Comparison of ENCODE assay signal across 15 mouse cellular contexts in the genomic region with DNA sequence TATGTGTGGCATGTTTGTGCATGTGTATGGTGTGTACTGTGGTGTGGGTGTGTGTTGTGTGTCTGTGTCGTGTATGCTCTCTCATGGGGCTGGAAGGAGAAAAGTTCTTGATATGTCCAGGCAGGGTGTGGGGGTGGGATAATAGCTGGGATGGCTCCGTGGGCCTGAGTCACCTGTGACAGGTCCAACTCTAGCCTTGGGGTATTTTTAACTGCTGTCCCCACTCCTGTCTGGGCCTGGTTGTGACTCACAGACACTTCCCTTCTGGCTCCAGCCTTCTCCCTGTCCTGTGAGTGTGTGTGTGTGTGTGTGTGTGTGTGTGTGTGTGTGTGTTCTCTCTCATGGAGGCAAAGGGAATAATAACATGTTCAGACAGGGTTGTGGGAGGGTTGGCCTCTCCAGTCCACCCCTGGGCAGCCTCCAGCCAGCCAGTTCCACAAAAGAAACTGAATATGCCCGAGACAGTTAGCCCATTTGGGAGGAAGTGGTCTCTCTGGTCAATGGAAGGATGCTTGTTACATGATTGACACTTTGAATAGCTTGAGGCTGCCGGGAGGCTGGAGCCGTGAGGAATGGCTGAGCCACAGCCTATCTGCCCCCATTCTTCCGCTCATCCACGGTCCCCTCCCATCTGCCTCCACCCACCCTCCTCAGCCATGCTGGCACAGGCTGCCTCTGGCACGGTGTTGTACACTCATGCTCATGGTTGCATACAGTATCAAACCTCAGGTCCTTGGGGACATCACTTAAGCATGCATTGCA. TPM values are rescaled to one million over a fixed set of nuclear protein-coding genes. Genes with fewer than 3 reads are reported as not detected.
DNase-seq lines count a peak whose midpoint lies in the region; ATAC-seq and TF ChIP-seq lines count a peak whose summit lies in the region.
"Had no signal": no experiment of that assay in that cellular context is flagged by ENCODE, and none has a peak within 500 bp of the region (broad histone marks: within the 10 kb centered on the region; RNA-seq: fewer than 3 reads in every experiment).

No protein-coding gene starts in this region.

- no peaks in the 10 kb centered on the region for H3K27me3 ChIP-seq in stomach, embryonic 16.5 days (ENCODE audit: control insufficient read depth, insufficient read depth, low read length)
- no peaks in the 10 kb centered on the region for H3K27me3 ChIP-seq in stomach, postnatal 0 days (ENCODE audit: control insufficient read depth, insufficient read depth, low read length)

- H3K9me3 ChIP-seq in stomach, embryonic 16.5 days (replicated peaks; ENCODE audit: control insufficient read depth, low read length) = no peaks in the 10 kb centered on the region
- H3K9me3 ChIP-seq in stomach, postnatal 0 days (ENCODE audit: control insufficient read depth, low read length) = no peaks in the 10 kb centered on the region
- H3K9me3 ChIP-seq: forebrain, embryonic 12.5 days had no signal

- no peaks in the 10 kb centered on the region for H3K4me1 ChIP-seq in stomach, embryonic 16.5 days (ENCODE audit: control insufficient read depth, insufficient read depth, low read length)
- no peaks in the 10 kb centered on the region for H3K4me1 ChIP-seq in stomach, postnatal 0 days (replicated peaks; ENCODE audit: control insufficient read depth, insufficient read depth)

- WGBS in stomach, embryonic 16.5 days = 63% methylated on average over 8 of the region's 8 CpGs
- WGBS in stomach, postnatal 0 days = 55% methylated on average over 8 of the region's 8 CpGs

- peak; percentile 23; the same call in 1 of the 2 replicates for ATAC-seq in stomach, embryonic 16.5 days (ENCODE audit: insufficient read depth, low FRiP score)
- ATAC-seq in stomach, postnatal 0 days (ENCODE audit: low FRiP score, low TSS enrichment) = no peak
- peak; percentile 88 for ATAC-seq in common myeloid progenitor, adult 5-6 weeks (replicated peaks; ENCODE audit: low read depth, poor library complexity, severe bottlenecking)

- no peak overlapping the region for H3K27ac ChIP-seq in stomach, embryonic 16.5 days (ENCODE audit: low read length)
- H3K27ac ChIP-seq in stomach, postnatal 0 days (replicated peaks) = no peak overlapping the region
- H3K27ac ChIP-seq: forebrain, embryonic 12.5 days; gastrocnemius, adult 2 months had no signal

- peak; percentile 39 to 50 for DNase-seq in left cerebral cortex, adult 18-20 months (ENCODE audit: low spot score in 2 of 2)
- DNase-seq in left cerebral cortex, adult 11 months (ENCODE audit: low spot score) = no peak
- no peak for DNase-seq in stomach, postnatal 0 days (ENCODE audit: low spot score)
- DNase-seq in telencephalon, adult 2 months (ENCODE audit: low read depth, low spot score) = peak; percentile 28
- no peak for DNase-seq in thymus, postnatal 0 days (ENCODE audit: low spot score)
- DNase-seq: adrenal gland, postnatal 25 days; cerebellum, postnatal 14 days; gastrocnemius, adult 2 months; heart, postnatal 4 days; lung, adult 18-20 months; spleen, adult 18-20 months had no signal

- H3K9ac ChIP-seq in stomach, embryonic 16.5 days (ENCODE audit: low read length) = no peak overlapping the region
- no peak overlapping the region for H3K9ac ChIP-seq in stomach, postnatal 0 days (ENCODE audit: low read length)
- H3K9ac ChIP-seq: forebrain, embryonic 12.5 days had no signal

- no peak overlapping the region for H3K4me2 ChIP-seq in stomach, embryonic 16.5 days (ENCODE audit: low read depth, low read length)
- H3K4me2 ChIP-seq in stomach, postnatal 0 days (replicated peaks; ENCODE audit: low read depth) = no peak overlapping the region
- H3K4me2 ChIP-seq: forebrain, embryonic 12.5 days had no signal

- no peaks in the 10 kb centered on the region for H3K36me3 ChIP-seq in stomach, embryonic 16.5 days (ENCODE audit: control insufficient read depth, insufficient read depth, low read length)
- H3K36me3 ChIP-seq in stomach, postnatal 0 days (ENCODE audit: control insufficient read depth, insufficient read depth, low read length) = no peaks in the 10 kb centered on the region
- H3K36me3 ChIP-seq: forebrain, embryonic 12.5 days had no signal

- no peak for TF ChIP-seq EP300 in stomach, postnatal 0 days (optimal IDR thresholded peaks at IDR 0.05)

- H3K4me3 ChIP-seq in stomach, embryonic 16.5 days (replicated peaks; ENCODE audit: low read length) = no peak overlapping the region
- no peak overlapping the region for H3K4me3 ChIP-seq in stomach, postnatal 0 days (ENCODE audit: low read depth, low read length)
- H3K4me3 ChIP-seq: forebrain, embryonic 12.5 days; gastrocnemius, adult 2 months had no signal

- TF ChIP-seq CTCF in stomach, postnatal 0 days (IDR thresholded peaks at IDR 0.05; ENCODE audit: low read depth) = no peak

RNA-seq across cellular contexts. Expression of a gene that starts 10.7 kb away (rescaled TPM):
- total RNA-seq in left cerebral cortex, adult 18-20 months (2021) = 10 to 100 TPM in 1 of 2 experiments, 1 to 10 TPM in 1; 4.8 to 10.3 TPM
- 9.6 and 9.7 TPM in 2 replicates for polyA plus RNA-seq in stomach, embryonic 16.5 days (2015; fragmentation: Nextera tagmentation; extraction: Ambion mirVana)
- polyA plus RNA-seq in stomach, postnatal 0 days (2015; fragmentation: Nextera tagmentation; extraction: Ambion mirVana) = 4.0 and 4.7 TPM in 2 replicates
- total RNA-seq in common myeloid progenitor, adult 5-6 weeks (2017) = 23.9 and 35.9 TPM in 2 replicates
- polyA plus RNA-seq in thymus, postnatal 0 days (2015; fragmentation: Nextera tagmentation; extraction: Ambion mirVana) = 11.2 and 13.3 TPM in 2 replicates

RNA-seq across cellular contexts. Expression of a gene that starts 22.0 kb away (rescaled TPM):
- 10 to 100 TPM; 74.9 to 75.7 TPM for total RNA-seq in left cerebral cortex, adult 18-20 months (2021)
- 198 and 202 TPM in 2 replicates for polyA plus RNA-seq in stomach, embryonic 16.5 days (2015; fragmentation: Nextera tagmentation; extraction: Ambion mirVana)
- polyA plus RNA-seq in stomach, postnatal 0 days (2015; fragmentation: Nextera tagmentation; extraction: Ambion mirVana) = 171 TPM in 2 replicates
- total RNA-seq in common myeloid progenitor, adult 5-6 weeks (2017) = 158 and 163 TPM in 2 replicates
- 312 and 321 TPM in 2 replicates for polyA plus RNA-seq in thymus, postnatal 0 days (2015; fragmentation: Nextera tagmentation; extraction: Ambion mirVana)

RNA-seq across cellular contexts. Expression of a gene that starts 40.1 kb away (rescaled TPM):
- total RNA-seq in left cerebral cortex, adult 18-20 months (2021) = under 1 TPM in 1 of 2 experiments, not detected in 1; 0.75 TPM
- 190 and 227 TPM in 2 replicates for polyA plus RNA-seq in stomach, embryonic 16.5 days (2015; fragmentation: Nextera tagmentation; extraction: Ambion mirVana)
- polyA plus RNA-seq in stomach, postnatal 0 days (2015; fragmentation: Nextera tagmentation; extraction: Ambion mirVana) = 27.4 and 56.0 TPM in 2 replicates
- not detected in 2 replicates for total RNA-seq in common myeloid progenitor, adult 5-6 weeks (2017)
- polyA plus RNA-seq in thymus, postnatal 0 days (2015; fragmentation: Nextera tagmentation; extraction: Ambion mirVana) = 2.1 and 8.2 TPM in 2 replicates
- total RNA-seq: adrenal gland, postnatal 25 days; gastrocnemius, adult 2 months; heart, postnatal 4 days; layer of hippocampus, postnatal 36 days had no signal

RNA-seq across cellular contexts. Expression of a gene that starts 41.4 kb away (rescaled TPM):
- total RNA-seq in left cerebral cortex, adult 18-20 months (2021) = 10 to 100 TPM; 13.8 to 16.2 TPM
- polyA plus RNA-seq in stomach, embryonic 16.5 days (2015; fragmentation: Nextera tagmentation; extraction: Ambion mirVana) = 25.0 and 26.3 TPM in 2 replicates
- polyA plus RNA-seq in stomach, postnatal 0 days (2015; fragmentation: Nextera tagmentation; extraction: Ambion mirVana) = 8.5 and 9.2 TPM in 2 replicates
- total RNA-seq in common myeloid progenitor, adult 5-6 weeks (2017) = 48.9 and 57.0 TPM in 2 replicates
- polyA plus RNA-seq in thymus, postnatal 0 days (2015; fragmentation: Nextera tagmentation; extraction: Ambion mirVana) = 66.5 and 67.6 TPM in 2 replicates

RNA-seq across cellular contexts. Expression of a gene that starts 41.5 kb away (rescaled TPM):
- total RNA-seq in left cerebral cortex, adult 18-20 months (2021) = 1 to 10 TPM; 9.0 to 9.5 TPM
- polyA plus RNA-seq in stomach, embryonic 16.5 days (2015; fragmentation: Nextera tagmentation; extraction: Ambion mirVana) = 15.5 and 18.0 TPM in 2 replicates
- 9.4 and 10.3 TPM in 2 replicates for polyA plus RNA-seq in stomach, postnatal 0 days (2015; fragmentation: Nextera tagmentation; extraction: Ambion mirVana)
- total RNA-seq in common myeloid progenitor, adult 5-6 weeks (2017) = 11.8 and 14.3 TPM in 2 replicates
- polyA plus RNA-seq in thymus, postnatal 0 days (2015; fragmentation: Nextera tagmentation; extraction: Ambion mirVana) = 38.0 and 38.5 TPM in 2 replicates

Comparison
In these comparisons a context has a peak if more than half of its experiments do, and no peak if none do; other contexts are left out.
1. DNase-seq: peak in left cerebral cortex, adult 18-20 months (2 of 2) and telencephalon, adult 2 months (single experiment); none in left cerebral cortex, adult 11 months (single experiment), stomach, postnatal 0 days (single experiment) and thymus, postnatal 0 days (single experiment).